Mouse (Mus musculus) adrenal gland, adult 8-10 months (tissue): ENCODE measurements around the gene Usp33. TPM values are rescaled to one million over a fixed set of nuclear protein-coding genes. Genes with fewer than 3 reads are reported as not detected.

Source experiments
- DNase-seq: peaks from one replicate; pipeline ENCODE4 v3.0.0; 2022
- total RNA-seq, 4 experiments: library from RNA; stranded (reverse); gene quantifications; 2 replicates each; pipeline ENCODE4 v1.2.4; 2022

Gene Usp33
- total RNA-seq, 4 experiments from 2014 or later = 93.9 to 139 (median 129) TPM

- DNase-seq = peak; percentile 55
Observed at GRCm38 (mm10) chr3:152401964-152402670, 55.8 kb downstream of the Usp33 start.

- DNase-seq = no peak
Observed at GRCm38 (mm10) chr3:152402671-152403066, 56.4 kb downstream of the Usp33 start.

GRCm38 (mm10) chr3:152403827-152404226 lies 57.5 kb downstream of the Usp33 start:
- no peak for DNase-seq

- DNase-seq = no peak
Observed at GRCm38 (mm10) chr3:152405420-152405819, 59.1 kb downstream of the Usp33 start.

- DNase-seq = no peak
Observed at GRCm38 (mm10) chr3:152405978-152406640, 59.8 kb downstream of the Usp33 start.

DNA sequence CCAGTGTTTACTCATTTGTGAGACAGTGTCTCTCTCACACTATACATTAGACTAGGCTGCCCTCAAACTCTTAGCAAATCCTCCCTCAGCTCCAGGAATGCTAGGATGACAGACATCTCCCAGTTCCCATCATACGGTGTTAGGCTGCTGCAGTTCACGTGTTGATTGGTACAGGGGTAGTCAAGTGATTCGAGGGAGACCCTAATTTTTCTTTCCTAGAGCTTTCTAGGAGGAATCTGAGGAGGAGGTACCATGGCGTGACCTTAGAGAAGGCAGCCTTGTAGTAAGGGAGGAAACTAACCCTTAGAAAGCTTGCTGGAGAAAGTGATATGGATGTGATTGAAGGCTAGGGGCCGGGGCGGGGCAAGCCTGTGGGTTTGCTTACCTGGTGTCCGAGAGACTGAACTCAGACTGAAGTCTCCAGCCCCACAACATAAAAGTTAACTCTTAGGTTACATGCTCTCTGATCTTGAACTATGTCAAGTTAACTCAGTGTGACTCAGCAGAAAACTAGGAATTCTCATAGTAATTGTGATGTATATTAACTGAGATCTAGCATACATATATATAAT lies 64.8 kb downstream of the Usp33 start:
- DNase-seq = no peak

DNA sequence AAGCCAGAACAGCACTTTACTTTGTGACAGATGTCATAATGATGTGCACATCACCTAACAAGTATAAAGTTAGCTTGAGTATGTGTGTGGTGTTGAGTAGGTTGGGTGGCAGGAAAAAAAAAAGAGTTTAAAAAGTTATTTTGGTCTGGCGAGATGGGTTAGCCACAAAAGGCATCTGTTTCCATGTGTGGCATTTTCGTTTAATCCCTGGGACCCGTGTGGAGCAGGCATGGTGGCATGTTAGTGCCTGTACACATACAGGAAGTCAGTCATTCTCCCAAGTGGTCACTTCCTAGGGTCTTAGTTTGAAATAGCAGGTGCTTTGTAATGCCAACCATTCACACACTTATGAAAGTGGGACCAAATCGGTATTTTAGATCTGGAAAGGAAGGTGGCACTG lies 66.1 kb downstream of the Usp33 start:
- no peak for DNase-seq

DNA sequence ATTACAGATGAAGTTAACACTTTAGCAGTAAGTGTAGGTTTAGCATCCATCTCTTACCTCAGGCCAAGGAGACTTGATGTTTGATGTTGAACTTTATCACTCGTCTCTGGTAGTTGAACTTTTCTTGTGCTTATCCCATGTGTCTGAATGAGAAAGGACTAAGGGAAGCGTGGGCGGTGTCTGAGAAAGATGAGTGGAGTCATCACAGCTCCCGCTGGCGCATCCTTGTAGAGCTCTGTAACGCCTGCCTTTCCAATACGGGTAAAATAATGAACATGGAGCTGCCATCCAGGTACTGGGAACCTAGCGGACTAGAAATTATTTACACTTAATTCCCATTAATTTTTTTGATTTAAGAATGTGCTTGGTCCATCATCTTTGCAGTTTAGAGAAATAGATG lies 82.6 kb downstream of the Usp33 start:
- DNase-seq = no peak

DNA sequence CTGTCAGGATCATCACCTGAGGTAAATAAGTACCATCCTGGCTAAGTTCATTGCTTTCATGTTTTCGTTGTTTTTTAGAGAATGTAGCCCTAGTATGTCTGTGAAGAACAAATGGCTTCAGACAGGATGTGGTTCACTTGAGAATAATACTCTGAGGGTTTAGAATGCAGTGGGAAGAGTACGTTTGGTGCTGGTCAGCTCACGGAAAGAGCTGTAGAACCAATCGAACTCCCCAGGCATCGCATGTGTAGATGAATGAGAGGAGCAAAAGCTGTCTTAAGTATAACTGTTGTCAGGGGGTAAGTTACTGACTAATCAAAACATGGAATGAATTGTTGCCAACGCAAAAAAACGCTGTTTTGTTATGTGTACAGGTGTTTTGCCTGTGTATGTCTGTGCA lies 86.4 kb downstream of the Usp33 start:
- DNase-seq = no peak

DNA sequence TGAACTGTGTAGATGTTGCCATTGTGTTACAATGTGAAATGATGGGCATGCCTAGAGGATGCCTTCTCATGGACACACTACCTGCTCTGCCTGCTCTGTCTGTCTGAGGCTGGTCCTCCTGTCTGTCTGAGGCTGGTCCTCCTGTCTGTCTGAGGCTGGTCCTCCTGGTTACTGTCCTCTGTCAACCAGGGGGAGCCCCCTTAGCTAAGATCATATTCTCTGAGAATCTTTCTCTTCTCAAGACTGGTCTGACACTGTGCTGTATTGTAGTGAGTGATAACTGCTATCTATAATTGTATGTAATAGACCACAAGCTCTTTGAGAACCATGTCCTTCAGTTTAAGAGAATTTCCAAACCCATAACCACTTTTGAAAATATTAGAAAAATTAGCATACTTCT lies 89.3 kb downstream of the Usp33 start:
- DNase-seq = no peak

DNA sequence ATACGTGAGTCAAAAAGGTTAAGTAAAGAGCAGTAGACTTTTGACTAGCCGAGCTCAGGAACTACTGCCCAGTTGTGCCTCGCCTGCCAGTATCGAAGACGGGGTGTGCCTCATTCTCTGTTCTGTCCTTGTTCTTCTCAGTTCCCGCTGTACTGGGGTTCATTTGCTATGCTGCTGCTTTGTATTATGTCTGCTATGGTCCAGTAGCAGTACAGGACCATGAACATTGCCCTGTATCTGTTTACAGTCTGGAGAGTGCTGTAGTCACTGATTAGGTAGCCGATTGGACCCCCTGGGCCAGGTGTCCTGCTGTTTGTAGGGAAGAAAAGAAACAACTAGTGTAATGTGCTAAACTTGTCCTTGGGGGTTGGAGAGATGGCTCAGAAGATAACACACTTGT lies 91.8 kb downstream of the Usp33 start:
- DNase-seq = no peak

GRCm38 (mm10) chr3:152442795-152443194 lies 96.5 kb downstream of the Usp33 start:
- DNase-seq = no peak

Other genes with a start within 250 kb of the Usp33 start
- gene Gipc2, start 180.2 kb upstream of the Usp33 start, total RNA-seq = 1 to 10 TPM in 1 of 4 experiments, under 1 TPM in 3; 0.61 to 1.8 (median 0.82) TPM
- gene Dnajb4, start 136.2 kb upstream of the Usp33 start, total RNA-seq = 10 to 100 TPM; 48.9 to 56.3 (median 52.6) TPM
- 100 to 1,000 TPM; 105 to 167 (median 132) TPM for gene Fubp1, start 136.1 kb upstream of the Usp33 start, total RNA-seq
- gene Nexn, start 80.1 kb upstream of the Usp33 start, total RNA-seq = 1 to 10 TPM; 2.8 to 4.0 (median 3.1) TPM
- 10 to 100 TPM in 3 of 4 experiments, 1 to 10 TPM in 1; 9.9 to 29.6 (median 16.8) TPM for gene Miga1, start 6.1 kb upstream of the Usp33 start, total RNA-seq
- 10 to 100 TPM; 31.3 to 52.7 (median 48.1) TPM for gene Zzz3, start 49.0 kb downstream of the Usp33 start, total RNA-seq